Mouse (Mus musculus): Measurements from ENCODE around the gene Gm11627. TPM values are rescaled to one million over a fixed set of nuclear protein-coding genes. Genes with fewer than 3 reads are reported as not detected.

Gene Gm11627
- polyA plus RNA-seq, 1 experiment, result not detected

DNA sequence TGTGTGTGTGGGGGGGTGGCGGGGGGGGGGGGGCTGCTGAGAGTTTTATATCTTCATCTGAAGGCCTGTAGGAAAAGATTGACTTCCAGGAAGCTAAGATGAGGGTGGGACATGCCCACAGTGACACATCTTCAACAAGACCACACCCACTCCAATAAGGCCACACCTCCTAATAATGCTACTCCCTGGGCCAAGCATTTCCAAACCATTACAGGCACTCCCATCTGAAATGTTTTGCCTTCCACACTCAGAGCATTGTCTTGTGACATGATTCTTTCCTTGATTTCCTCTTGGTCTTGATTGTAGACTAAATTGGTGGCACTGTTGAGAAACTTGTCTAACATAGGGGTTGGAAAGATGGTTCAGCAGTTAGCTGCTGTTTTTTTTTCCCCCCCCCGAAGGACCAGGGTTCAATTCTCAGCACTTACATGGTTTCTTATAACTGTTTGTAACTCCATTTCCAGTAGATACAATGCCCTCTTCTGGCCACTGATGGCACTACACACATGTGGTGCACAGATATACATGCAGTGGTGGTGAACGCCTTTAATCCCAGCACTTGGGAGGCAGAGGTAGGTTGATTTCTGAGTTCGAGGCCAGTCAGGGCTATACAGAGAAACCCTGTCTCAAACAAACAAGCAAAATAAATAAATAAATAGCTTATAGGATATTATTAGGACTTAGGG is 7.3 kb upstream of the Gm11627 start:
- H3K27ac ChIP-seq (ENCODE audit: control insufficient read depth, insufficient read depth, low read depth, low read length, poor library complexity), result no peak overlapping the region
- no peaks in the 10 kb centered on the region for H3K4me1 ChIP-seq (ENCODE audit: control insufficient read depth, insufficient read depth, low read length)
- H3K4me3 ChIP-seq (replicated peaks; ENCODE audit: control insufficient read depth, low read depth, low read length), result no peak overlapping the region
- no peak for TF ChIP-seq CTCF (IDR thresholded peaks at IDR 0.05; ENCODE audit: control insufficient read depth, insufficient read depth, low read length)
- no peak for TF ChIP-seq POLR2A (IDR thresholded peaks at IDR 0.05; ENCODE audit: borderline replicate concordance, control insufficient read depth, low read depth, low read length)
- WGBS, result 86% methylated on average over 4 of the region's 4 CpGs

DNA sequence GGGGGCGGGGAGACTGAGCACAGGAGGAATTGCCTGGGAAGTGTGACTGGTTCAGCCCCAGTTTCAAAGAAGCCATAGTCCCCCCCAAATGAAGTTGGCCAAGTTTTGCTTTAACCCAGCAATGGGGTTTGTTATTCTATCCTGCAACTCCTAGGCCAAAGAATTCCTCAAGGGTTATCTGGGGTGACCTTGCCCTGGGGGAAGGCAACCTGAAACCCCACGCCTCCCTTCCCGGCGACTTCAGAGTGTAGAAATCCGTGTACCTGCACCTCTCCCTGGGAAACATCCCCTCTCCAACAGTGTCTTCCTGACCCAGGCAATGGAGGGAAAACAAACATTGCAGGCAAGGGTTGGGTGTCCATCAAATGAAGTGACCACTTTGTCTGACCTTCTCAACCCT is 3.5 kb upstream of the Gm11627 start:
- Histone ChIP-seq H3K27ac (ENCODE audit: control insufficient read depth, insufficient read depth, low read depth, low read length, poor library complexity) (no peak overlapping the region), H3K4me3 (replicated peaks; ENCODE audit: control insufficient read depth, low read depth, low read length) (no peak overlapping the region), H3K4me1 (ENCODE audit: control insufficient read depth, insufficient read depth, low read length) (no peaks in the 10 kb centered on the region)
- 62% methylated on average over 5 of the region's 5 CpGs for WGBS
- TF ChIP-seq CTCF (IDR thresholded peaks at IDR 0.05; ENCODE audit: control insufficient read depth, insufficient read depth, low read length), result no peak
- no peak for TF ChIP-seq POLR2A (IDR thresholded peaks at IDR 0.05; ENCODE audit: borderline replicate concordance, control insufficient read depth, low read depth, low read length)

DNA sequence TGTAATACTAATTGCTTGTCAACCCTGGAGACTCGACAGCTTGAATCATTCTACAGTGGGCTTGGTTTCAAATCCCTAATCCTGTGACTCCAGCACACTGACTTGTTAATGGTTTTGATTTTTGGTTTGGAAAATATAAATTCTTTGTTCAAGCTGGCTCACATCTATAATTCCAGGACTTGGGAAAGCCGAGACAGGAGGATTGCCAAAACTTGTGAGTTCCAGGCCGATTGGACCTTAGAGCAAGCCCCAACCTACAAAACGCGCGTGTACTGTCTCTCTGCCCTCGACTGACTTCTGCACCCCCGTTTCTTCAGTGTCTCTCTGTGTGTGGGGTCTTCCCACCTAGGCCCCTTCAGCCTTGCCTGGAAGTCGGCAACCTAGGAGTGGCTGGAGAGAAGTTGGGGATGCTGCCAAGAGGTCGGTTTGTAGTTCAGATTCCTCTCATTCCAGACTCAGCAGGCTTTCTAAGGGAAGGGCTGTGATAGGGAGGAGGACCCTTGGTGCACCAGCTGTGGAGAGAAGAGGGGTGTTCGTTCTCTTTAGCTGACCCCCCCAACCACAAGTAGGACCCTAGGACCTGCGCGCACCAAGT is 2.9 kb upstream of the Gm11627 start:
- TF ChIP-seq POLR2A (IDR thresholded peaks at IDR 0.05; ENCODE audit: borderline replicate concordance, control insufficient read depth, low read depth, low read length) (no peak), CTCF (IDR thresholded peaks at IDR 0.05; ENCODE audit: control insufficient read depth, insufficient read depth, low read length) (no peak)
- H3K27ac ChIP-seq (ENCODE audit: control insufficient read depth, insufficient read depth, low read depth, low read length, poor library complexity), result no peak overlapping the region
- 67% methylated on average over 13 of the region's 13 CpGs for WGBS
- H3K4me3 ChIP-seq (replicated peaks; ENCODE audit: control insufficient read depth, low read depth, low read length), result no peak overlapping the region
- H3K4me1 ChIP-seq (ENCODE audit: control insufficient read depth, insufficient read depth, low read length), result no peaks in the 10 kb centered on the region

DNA sequence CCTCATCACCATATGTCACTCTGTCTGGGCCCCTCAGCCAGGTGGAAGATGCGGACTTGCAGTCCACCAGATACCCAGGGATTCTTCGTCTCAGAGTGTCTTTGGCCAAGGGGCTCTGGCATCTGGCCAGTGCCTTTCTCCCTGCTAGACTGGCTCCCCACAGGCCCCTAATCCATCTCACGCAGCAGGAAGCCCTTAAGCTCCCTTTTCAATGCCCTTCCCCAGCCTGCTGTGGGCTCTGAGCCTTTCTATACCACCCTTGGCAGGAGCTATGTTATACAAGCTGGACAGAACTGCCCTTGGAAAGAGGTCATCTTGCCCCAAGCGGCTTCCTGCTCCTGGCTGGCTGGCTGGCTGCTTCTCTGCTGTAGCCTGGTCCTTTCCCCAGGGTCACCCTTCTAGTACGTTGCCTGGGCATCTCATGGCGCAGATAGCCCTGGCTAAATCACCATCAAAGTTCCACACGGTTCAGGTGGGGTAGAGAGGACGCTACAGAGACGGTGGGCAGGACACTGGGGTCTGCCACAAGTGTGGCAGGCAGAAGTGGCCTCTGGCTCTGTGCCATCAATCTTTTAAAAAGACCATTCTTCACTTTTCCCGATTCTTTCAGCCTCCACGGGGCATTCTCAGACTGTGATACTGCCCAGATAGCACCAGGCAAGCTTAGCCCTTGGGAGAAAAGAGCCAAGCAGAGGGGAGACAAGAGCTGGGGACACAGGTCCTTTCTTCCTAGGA is 2.2 kb upstream of the Gm11627 start:
- H3K27ac ChIP-seq (ENCODE audit: control insufficient read depth, insufficient read depth, low read depth, low read length, poor library complexity), result no peak overlapping the region
- no peaks in the 10 kb centered on the region for H3K4me1 ChIP-seq (ENCODE audit: control insufficient read depth, insufficient read depth, low read length)
- H3K4me3 ChIP-seq (replicated peaks; ENCODE audit: control insufficient read depth, low read depth, low read length), result no peak overlapping the region
- TF ChIP-seq CTCF (IDR thresholded peaks at IDR 0.05; ENCODE audit: control insufficient read depth, insufficient read depth, low read length), result no peak
- no peak for TF ChIP-seq POLR2A (IDR thresholded peaks at IDR 0.05; ENCODE audit: borderline replicate concordance, control insufficient read depth, low read depth, low read length)
- WGBS, result 50% methylated on average over 11 of the region's 11 CpGs

DNA sequence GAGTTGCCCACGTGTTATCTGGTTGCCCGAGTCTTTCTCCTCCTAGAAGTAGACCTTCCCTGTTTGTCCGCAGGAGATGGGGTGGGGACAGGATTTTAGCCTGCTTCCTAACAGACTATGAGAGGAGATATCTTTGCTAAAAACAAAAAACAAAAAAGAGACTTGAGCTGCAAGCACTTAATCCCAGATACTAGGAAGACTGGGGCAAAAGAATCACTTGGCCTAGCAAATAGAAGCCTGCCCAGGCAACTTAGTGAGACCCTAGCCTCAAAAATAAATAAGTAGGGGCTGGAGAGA is 721 bp upstream of the Gm11627 start:
- TF ChIP-seq POLR2A (IDR thresholded peaks at IDR 0.05; ENCODE audit: borderline replicate concordance, control insufficient read depth, low read depth, low read length), result no peak
- no peak for TF ChIP-seq CTCF (IDR thresholded peaks at IDR 0.05; ENCODE audit: control insufficient read depth, insufficient read depth, low read length)

DNA sequence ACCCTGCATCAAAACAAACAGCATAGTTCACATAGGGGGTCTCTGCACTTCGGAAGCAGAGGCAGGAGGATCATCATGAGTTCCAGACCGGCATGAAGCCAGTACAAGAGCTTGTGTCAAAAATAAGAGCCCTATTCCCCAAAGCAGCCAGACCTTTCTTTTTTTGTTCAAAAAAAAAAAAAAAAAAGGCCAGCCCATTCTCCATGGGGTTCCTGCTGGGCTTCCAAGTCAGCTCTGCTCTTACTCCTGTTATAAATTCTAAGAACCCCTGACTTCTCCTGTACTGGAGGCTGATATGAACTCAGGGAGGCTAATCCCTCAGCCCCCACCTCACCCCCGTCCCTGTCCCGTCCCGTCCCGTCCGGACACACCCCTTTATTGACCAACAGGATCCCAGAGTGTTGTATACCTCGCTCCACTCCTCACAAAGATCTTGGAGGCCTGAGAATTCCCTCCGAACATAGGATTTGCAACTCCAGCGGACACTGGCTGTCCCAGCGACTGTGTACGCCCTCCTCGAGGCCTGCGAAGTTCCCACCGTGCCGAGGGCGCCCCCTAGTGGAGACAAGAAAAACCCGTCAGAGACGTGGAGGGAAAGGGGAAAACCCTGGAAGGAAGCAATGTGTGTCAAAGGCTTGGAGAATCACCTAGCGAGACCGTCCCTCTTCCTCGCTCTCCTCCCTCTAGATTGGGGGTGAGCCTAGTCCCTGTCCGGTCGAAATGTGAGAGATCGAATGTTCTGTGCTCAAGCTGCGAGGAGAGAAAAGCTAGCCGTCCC is 731 bp downstream of the Gm11627 start:
- 8% methylated on average over 27 of the region's 27 CpGs for WGBS
- H3K4me1 ChIP-seq (ENCODE audit: control insufficient read depth, insufficient read depth, low read length), result no peaks in the 10 kb centered on the region
- H3K27ac ChIP-seq (ENCODE audit: control insufficient read depth, insufficient read depth, low read depth, low read length, poor library complexity), result no peak overlapping the region
- TF ChIP-seq CTCF (IDR thresholded peaks at IDR 0.05; ENCODE audit: control insufficient read depth, insufficient read depth, low read length), result peak; percentile 85
- TF ChIP-seq POLR2A (IDR thresholded peaks at IDR 0.05; ENCODE audit: borderline replicate concordance, control insufficient read depth, low read depth, low read length), result no peak
- no peak overlapping the region for H3K4me3 ChIP-seq (replicated peaks; ENCODE audit: control insufficient read depth, low read depth, low read length)

More for the DNA sequence above, 721 bp upstream of the Gm11627 start:
- WGBS, result 80% methylated on average over 3 of the region's 3 CpGs
- H3K27ac ChIP-seq (ENCODE audit: control insufficient read depth, insufficient read depth, low read depth, low read length, poor library complexity), result no peak overlapping the region
- H3K4me1 ChIP-seq (ENCODE audit: control insufficient read depth, insufficient read depth, low read length), result no peaks in the 10 kb centered on the region
- no peak overlapping the region for H3K4me3 ChIP-seq (replicated peaks; ENCODE audit: control insufficient read depth, low read depth, low read length)

DNA sequence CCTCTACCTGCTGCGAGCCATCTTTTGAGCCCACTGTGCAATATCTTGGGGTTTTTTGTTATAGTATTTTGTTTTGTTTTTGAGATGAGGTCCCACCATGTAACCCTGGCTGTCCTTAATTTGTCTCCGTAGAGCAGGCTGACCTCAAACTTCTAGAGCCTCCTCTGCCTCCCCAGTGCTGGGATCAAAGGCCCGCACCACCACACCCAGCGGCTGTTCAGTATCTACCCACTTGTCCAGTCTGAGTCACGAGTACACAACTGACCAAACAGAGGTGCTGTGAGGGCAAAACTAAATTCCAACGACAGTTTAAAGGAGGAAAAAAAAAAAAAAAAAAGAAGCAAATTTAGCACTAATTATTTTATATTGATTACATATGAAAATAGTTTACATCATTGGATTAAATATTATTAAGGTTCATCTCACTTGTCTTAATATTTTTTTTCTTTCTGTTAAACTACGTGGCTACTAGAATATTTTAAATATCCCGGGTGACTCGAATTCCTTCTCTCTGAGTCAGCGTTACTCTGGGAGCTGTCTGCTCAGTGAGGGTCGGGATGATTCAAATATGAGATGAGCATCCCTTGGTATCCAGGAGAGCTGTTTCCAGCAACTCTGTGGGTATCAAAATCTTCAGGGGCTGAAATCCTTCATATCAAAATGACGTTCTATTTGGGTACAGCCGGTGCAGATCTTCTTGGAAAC is 3.1 kb downstream of the Gm11627 start:
- TF ChIP-seq POLR2A (IDR thresholded peaks at IDR 0.05; ENCODE audit: borderline replicate concordance, control insufficient read depth, low read depth, low read length), result no peak
- TF ChIP-seq CTCF (IDR thresholded peaks at IDR 0.05; ENCODE audit: control insufficient read depth, insufficient read depth, low read length), result no peak
- no peaks in the 10 kb centered on the region for H3K4me1 ChIP-seq (ENCODE audit: control insufficient read depth, insufficient read depth, low read length)
- no peak overlapping the region for H3K27ac ChIP-seq (ENCODE audit: control insufficient read depth, insufficient read depth, low read depth, low read length, poor library complexity)
- H3K4me3 ChIP-seq (replicated peaks; ENCODE audit: control insufficient read depth, low read depth, low read length), result no peak overlapping the region
- 76% methylated on average over 13 of the region's 13 CpGs for WGBS
